Mouse (Mus musculus): Measurements from ENCODE around the gene B830017H08Rik. TPM values are rescaled to one million over a fixed set of nuclear protein-coding genes. Genes with fewer than 3 reads are reported as not detected.

B830017H08Rik gene
- under 1 TPM in 1 of 2 experiments, not detected in 1; 0.46 TPM for polyA plus RNA-seq (2012; fragmentation: generic; extraction: Trizol)

DNA sequence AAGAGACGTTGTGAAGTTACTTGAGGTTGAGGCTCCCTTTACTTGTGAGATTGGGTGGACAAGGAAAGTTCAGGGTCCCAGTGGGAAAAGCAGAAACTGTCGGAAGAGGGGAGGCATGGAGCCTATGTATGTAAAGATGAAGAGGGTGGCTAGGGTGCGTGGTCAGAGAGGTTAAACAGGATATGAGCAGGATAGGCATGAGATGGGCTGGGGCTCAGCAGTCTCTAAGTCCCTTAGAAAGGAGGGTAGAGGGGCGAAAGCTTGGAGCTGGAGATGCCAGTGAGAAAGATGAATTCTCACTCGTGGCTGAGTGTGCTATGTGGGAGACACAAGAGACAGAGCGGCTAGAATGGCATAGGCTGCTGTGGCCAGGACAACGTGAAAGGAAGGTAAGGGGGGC lies at the start of gene B830017H08Rik:
Gene B830017H08Rik, plus strand, starts transcription at position 301 of the 400 bp plus-strand sequence.

DNA sequence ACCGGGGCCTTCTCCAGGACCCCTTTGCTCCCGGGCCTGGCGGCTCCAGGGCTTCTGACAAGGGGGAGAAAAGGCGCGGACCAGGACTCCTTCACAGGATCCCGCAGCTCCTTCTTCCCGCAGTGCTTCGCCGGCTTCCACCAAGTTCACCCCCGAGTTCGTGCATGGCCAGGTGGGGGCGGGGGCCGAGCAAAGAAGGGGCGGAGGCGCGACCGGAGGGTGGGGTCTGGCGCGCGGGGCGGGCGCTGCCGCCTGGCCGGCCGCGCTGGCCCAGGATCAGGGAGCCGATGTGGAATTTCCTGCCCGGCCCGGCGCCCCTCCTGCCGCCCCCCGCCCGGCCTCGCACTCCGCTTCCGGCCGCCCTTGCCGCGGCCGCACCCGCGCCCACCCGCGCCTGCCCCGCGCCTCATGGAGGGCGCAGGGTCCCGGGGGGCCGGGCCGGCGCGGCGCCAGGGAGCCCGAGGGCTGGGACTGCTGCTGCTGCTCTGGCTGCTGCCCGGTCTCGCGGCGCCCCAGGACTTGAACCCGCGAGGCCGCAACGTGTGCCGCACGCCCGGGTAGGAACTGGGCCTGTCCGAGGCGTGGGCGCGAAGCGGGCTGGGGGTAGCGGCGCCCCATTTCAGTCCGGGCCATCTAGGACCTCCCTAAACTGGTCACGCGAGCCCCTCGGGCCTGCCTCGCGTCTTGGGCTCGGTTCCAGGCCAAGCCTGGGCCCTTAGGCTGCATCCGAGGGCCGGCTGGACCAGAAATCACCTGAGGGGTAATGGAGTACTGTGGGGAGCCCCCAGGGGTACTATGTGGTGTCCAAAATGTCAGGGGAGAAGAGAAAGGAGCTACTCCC lies 35.7 kb upstream of the B830017H08Rik start, which contains the start of gene Scarf2:
Gene Scarf2, plus strand, starts transcription at position 312 of the 841 bp plus-strand sequence.

DNA sequence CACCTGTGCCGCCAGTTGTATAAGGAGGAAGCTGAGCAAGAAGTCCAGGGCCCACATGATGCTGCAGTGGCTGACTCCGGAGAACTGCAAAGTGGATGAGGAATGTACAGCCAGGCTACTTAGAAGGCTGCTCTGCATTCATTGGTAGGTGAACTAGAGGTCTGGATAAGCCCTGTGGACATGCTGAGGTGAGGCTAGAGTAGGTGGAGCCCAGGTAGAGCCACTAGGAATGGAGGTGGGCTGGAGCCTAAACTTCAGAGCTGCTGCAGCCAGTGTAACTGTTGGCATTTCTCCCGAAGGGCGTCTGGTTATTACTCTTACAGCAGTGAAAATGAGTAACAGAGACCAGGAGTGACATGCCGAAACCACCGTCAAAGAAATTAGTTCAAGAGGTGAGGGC lies 5.1 kb downstream of the B830017H08Rik start, which contains the start of gene Car15:
Gene Car15, minus strand, starts transcription at position 314 of the 400 bp plus-strand sequence.

Other genes starting within 250 kb of the B830017H08Rik start
- gene Slc7a4, start 249.9 kb upstream of the B830017H08Rik start, polyA plus RNA-seq (2012; fragmentation: generic; extraction: Trizol), result under 1 TPM; 0.12 to 0.14 TPM
- gene Smpd4, start 213.8 kb upstream of the B830017H08Rik start, polyA plus RNA-seq (2012; fragmentation: generic; extraction: Trizol), result 10 to 100 TPM in 1 of 2 experiments, 1 to 10 TPM in 1; 6.8 to 27.4 TPM
- 10 to 100 TPM in 1 of 2 experiments, 1 to 10 TPM in 1; 8.7 to 19.2 TPM for gene Ccdc74a, start 186.7 kb upstream of the B830017H08Rik start, polyA plus RNA-seq (2012; fragmentation: generic; extraction: Trizol)
- gene Med15, start 100.2 kb upstream of the B830017H08Rik start, polyA plus RNA-seq (2012; fragmentation: generic; extraction: Trizol), result 10 to 100 TPM; 15.8 to 54.1 TPM
- gene Klhl22, start 73.5 kb upstream of the B830017H08Rik start, polyA plus RNA-seq (2012; fragmentation: generic; extraction: Trizol), result 10 to 100 TPM; 19.3 to 59.6 TPM
- gene Scarf2, start 35.8 kb upstream of the B830017H08Rik start, polyA plus RNA-seq (2012; fragmentation: generic; extraction: Trizol), result 100 to 1,000 TPM in 1 of 2 experiments, 10 to 100 TPM in 1; 35.1 to 151 TPM
- gene Car15, start 5.2 kb downstream of the B830017H08Rik start, polyA plus RNA-seq (2012; fragmentation: generic; extraction: Trizol), result 1 to 10 TPM in 1 of 2 experiments, under 1 TPM in 1; 0.37 to 5.4 TPM
- under 1 TPM; 0.01 to 0.39 TPM for gene Gm20518, start 58.5 kb downstream of the B830017H08Rik start, polyA plus RNA-seq (2012; fragmentation: generic; extraction: Trizol)
- gene Tssk1, start 61.1 kb downstream of the B830017H08Rik start, polyA plus RNA-seq (2012; fragmentation: generic; extraction: Trizol), result under 1 TPM; 0.02 to 0.19 TPM
- 10 to 100 TPM; 25.5 to 64.3 TPM for gene Dgcr2, start 65.4 kb downstream of the B830017H08Rik start, polyA plus RNA-seq (2012; fragmentation: generic; extraction: Trizol)
- gene Tssk2, start 65.5 kb downstream of the B830017H08Rik start, polyA plus RNA-seq (2012; fragmentation: generic; extraction: Trizol), result under 1 TPM; 0.04 to 0.14 TPM
- 10 to 100 TPM; 17.5 to 30.4 TPM for gene Ess2, start 78.2 kb downstream of the B830017H08Rik start, polyA plus RNA-seq (2012; fragmentation: generic; extraction: Trizol)
- not detected for gene Gsc2, start 81.9 kb downstream of the B830017H08Rik start, polyA plus RNA-seq (2012; fragmentation: generic; extraction: Trizol)
- gene Slc25a1, start 95.1 kb downstream of the B830017H08Rik start, polyA plus RNA-seq (2012; fragmentation: generic; extraction: Trizol), result 100 to 1,000 TPM; 104 to 113 TPM
- not detected for gene Vpreb2, start 147.3 kb downstream of the B830017H08Rik start, polyA plus RNA-seq (2012; fragmentation: generic; extraction: Trizol)
- gene Dgcr6, start 219.7 kb downstream of the B830017H08Rik start, polyA plus RNA-seq (2012; fragmentation: generic; extraction: Trizol), result 100 to 1,000 TPM; 113 to 200 TPM